Mouse (Mus musculus) neutrophil, adult 5-6 weeks (primary cell): ENCODE measurements around the gene Mettl25. TPM values are rescaled to one million over a fixed set of nuclear protein-coding genes. Genes with fewer than 3 reads are reported as not detected.

Source experiments
- ATAC-seq: fragments of 151-379, 151-347 bp; 2 replicates; pipeline ENCODE4 v1.8.0; 2017; ENCODE audit warnings: mild to moderate bottlenecking, moderate TSS enrichment; ENCODE audit not compliant: insufficient number of reproducible peaks, poor library complexity, low FRiP score, severe bottlenecking; ENCODE audit errors: extremely low read depth
- total RNA-seq: library from RNA; stranded (forward); fragments of 200-1000 nt; gene quantifications from 2 replicates; pipeline ENCODE4 v1.2.3, GENCODE M21; 2017

The Mettl25 gene
- total RNA-seq, 1 experiment from 2014 or later: 13.7 TPM

DNA sequence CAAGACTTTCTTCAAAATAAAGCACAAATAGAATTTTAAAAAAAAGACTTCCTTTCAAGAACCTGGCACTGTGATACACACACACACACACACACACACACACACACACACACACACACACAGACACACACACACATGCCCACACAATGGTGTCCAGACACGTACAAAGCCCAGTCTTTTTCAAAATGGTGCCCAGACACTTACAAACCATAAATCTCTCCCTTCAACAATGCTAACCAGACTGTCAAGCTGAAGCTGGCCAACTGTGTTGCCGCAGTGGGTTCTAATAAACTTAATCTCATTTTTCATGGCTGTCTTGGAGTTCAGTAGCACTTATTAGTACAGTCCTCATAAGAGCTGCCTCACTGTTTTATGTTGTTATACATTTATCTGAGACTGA lies 80.7 kb downstream of the Mettl25 start:
- no peak for ATAC-seq

DNA sequence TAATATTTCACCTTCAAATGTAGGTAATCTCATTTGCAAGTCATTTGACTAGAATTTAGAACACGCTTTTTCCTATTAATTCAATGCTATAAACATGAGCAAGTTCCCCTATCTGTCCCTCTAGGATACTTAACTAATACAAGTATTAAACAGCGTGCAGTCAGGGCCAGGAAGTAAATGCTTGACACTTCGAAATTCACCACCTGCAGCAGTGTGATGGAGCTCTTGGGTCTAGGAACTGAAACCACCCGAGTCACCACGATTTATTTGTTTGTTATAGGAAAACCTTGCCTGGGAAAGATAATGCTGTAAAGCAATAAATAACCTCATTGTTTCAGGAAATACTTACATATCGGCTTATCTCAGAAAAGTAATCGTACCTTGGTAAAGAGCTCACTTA lies 81.1 kb downstream of the Mettl25 start:
- ATAC-seq: no peak

DNA sequence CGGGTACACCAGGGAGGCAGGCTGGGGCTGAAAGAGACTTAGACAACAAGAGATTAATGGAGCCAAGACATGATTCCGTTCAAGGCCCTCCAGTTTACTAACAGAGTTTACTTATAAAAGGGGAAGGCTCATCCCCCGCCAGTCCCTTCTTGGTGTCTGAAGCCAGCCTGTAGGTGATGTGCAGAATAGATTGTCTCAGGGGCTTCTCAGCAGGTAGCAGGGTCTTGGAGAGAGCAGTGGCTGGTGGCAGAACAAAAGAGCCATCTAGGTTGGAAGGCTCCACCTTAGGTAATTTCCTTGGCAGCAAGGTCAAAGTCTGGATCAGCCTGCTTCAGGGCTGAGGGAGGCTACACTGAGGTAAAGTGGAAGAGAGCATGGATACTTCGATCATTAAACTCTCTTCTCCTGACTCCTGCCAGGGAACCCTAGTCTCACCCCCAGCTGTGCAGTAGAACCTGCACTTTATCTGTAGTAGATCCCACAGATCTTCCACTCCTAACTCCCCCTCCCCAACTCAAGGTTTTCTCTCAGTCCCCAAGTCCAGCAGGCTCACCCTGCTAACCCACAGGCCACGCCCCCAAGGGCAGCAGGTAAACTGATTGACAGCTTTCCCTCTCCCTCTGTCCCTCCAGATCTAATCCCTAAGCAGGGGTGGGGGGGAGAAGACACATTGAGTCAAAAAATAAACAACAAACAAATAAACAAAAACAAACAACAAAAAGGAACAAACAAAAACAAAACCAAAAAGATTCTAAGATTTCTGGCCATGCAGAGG lies 87.2 kb downstream of the Mettl25 start:
- ATAC-seq: no peak

DNA sequence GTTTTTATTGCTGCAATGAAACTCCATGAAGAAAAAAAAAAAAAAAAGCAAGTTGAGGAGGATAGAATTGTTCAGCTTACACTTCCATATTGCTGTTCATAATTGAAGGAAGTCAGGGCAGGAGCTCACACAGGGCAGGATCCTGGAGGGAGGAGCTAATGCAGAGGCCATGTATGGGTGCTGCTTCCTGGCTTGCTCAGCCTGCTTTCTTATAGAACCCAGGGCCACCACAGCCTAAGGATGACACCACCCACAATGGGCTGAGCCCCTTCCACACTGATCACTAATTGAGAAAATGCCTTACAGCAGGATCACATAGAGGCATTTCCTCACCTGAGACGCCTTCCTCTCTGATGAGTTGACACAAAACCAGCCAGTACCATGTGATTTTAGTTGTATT lies 95.2 kb downstream of the Mettl25 start:
- ATAC-seq: no peak

DNA sequence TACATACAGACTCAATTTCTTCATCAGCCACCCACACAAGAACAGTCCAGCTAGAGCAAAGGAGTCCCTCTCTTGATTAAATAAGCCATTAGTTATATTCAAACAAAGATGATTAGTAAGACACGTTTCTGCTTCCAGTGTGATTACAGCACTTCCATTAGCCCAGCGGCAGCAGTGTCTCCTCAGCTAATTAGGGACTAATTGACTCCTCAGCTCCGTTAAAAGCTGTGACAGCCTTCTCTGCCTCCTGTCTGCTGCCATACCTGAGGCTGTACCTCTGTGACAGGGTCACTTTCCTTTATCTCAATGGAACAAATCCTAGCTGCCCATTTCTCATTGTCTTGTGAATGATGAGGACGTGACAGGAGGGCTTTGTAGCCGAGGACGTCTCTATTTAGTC lies 99.4 kb downstream of the Mettl25 start:
- no peak for ATAC-seq

DNA sequence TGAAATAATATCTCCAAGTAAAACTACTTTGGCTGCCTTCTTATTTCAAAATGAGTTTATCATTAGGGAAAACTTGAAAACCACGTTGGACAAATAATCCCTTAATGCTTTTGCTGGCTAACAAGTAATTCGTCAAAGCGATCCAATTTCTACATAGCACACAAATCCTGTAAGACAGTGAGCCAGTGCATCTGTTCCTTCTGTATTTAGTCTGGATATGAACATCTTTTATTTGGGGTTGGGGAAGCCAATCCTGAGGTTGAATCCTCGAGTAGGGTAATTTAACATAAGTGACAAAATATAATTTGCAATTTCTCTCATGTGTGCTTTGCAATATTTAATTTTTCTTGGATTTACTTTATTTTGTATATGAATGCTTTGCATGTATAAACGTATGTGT lies 102.2 kb downstream of the Mettl25 start:
- ATAC-seq: no peak

DNA sequence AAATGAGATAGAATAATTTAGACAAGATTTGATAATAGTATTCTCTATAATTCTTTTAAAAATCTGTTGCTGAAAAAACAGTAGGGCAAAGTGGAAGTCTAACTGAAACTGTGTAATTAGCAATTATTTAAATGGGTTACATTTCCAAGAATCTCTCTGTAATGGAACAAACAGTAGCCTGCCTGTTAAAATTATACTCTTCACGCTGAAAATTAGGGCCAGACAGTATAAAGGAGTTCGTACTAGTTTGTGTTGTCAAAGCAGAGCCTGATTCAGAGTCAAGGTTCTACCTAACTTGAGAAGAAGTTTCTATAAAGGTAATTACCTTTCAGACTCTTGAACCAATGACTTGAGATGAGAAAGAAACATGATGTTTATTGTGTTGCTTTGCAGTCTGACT lies 113.4 kb downstream of the Mettl25 start:
- no peak for ATAC-seq

DNA sequence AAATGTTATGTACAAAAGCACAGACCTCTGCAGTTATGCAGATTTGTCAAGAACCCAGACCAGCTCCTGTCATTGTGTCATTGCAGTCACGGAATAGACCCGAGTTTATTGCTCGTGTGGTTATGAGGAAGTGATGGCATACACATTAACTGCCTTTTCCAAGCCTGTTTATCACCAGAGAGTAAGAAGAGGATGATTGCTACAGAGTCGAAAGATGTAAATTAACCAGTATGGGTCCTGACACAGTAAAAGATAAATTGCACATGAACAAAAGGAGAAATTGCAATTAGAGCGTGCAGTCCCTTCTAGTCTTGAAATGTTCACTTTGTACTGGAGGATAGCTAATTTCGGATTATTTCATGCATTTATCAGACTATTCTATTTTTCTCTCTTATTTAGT lies 113.8 kb downstream of the Mettl25 start:
- ATAC-seq: no peak

DNA sequence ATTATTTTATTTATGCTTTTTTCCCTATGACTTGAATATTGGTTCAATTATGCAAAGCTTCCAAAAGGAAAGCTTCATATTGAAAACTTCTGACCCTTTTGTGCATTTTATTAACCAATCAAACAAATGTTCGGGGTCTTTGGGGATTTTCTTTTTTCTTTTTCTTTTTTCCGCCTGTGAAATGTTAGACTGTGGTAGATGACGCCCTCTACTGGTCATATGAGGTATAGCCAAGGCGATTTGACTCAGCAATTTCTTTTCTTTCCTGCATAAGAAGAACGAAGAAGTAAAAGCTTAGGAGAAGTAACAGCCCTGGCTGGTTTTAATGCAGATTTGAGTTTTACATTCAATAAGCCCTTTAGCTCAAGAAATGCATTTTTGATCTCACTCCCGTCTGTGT lies 126.3 kb downstream of the Mettl25 start:
- no peak for ATAC-seq

DNA sequence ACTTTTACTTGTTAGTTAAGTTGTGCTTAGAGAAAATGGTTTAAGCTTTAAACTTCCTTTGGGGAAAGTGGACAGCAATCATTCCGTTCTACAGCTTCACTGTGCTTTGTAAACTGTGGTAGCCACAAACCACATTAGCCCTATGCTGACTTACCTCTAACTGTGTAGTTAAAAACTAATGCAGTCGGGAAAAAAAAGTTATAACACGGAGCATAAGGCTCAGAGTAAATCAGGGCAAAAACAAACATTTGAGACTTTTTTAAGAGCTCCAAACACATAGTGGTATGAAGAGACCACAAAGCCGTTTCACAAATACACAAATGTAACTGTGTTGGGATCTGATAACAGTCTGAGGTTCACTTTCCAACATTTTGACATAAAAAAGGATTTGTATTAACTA lies 126.8 kb downstream of the Mettl25 start:
- ATAC-seq: no peak

DNA sequence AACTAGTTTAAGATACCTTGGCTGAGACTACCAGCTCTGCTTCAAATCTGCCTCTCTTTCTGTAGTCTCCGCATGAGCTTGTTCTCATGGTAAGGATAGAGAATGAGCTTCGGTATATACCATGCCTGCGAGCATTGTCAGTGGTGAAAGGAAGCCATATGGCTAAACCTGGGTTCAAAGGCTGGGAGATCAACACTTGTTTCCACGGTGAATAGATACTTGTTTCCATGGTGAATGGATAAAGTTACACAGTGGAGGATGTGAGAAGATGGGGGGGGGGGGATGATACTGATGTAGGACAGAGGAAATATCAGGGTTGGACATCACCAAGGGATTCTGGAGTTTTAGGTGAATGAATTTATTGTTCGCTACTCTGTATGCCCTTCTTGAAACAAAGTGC lies 128.0 kb downstream of the Mettl25 start:
- no peak for ATAC-seq

Other genes with a start within 250 kb of the Mettl25 start
- gene Ccdc59, start 313 bp downstream of the Mettl25 start, total RNA-seq: 37.2 and 42.2 TPM in 2 replicates